Mouse (Mus musculus): ENCODE results near the gene Rnf44. TPM values are rescaled to one million over a fixed set of nuclear protein-coding genes. Genes with fewer than 3 reads are reported as not detected.
A peak's percentile ranks its signal among the peaks of the same experiment; 100 is the strongest.

Rnf44 gene
- polyA plus RNA-seq, 1 experiment from 2014 or later = 102 TPM

GRCm38 (mm10) chr13:54684140-54684896 lies 9.4 kb downstream of the Rnf44 start:
- Histone ChIP-seq H3K4me2 (peak overlapping the region; percentile 92), H3K27me3 (no peaks in the 10 kb centered on the region), H3K9me3 (no peaks in the 10 kb centered on the region), H3K9ac (peak overlapping the region; percentile 33; the same call in 1 of the 2 replicates), H3K36me3 (replicated peaks) (peaks cover 51% of the 10 kb centered on the region), H3K4me1 (peaks cover 34% of the 10 kb centered on the region), H3K27ac (0 out of 2 replicates have a peak overlapping the region, but pooled peaks have one; percentile 2), H3K4me3 (replicated peaks) (0 out of 2 replicates have a peak overlapping the region, but pooled peaks have one; percentile 88)
- 77% methylated on average over 3 of the region's 3 CpGs for WGBS
- no peak for ATAC-seq (ENCODE audit: low FRiP score)

- no peak for ATAC-seq (ENCODE audit: low FRiP score)
These were observed 10.4 kb downstream of the Rnf44 start for GRCm38 (mm10) chr13:54683301-54683700.

GRCm38 (mm10) chr13:54681291-54681690 lies 12.4 kb downstream of the Rnf44 start:
- Histone ChIP-seq H3K9ac (no peak overlapping the region), H3K27me3 (no peaks in the 10 kb centered on the region), H3K27ac (0 out of 2 replicates have a peak overlapping the region, but pooled peaks have one; percentile 19), H3K9me3 (no peaks in the 10 kb centered on the region), H3K36me3 (replicated peaks) (peaks cover 62% of the 10 kb centered on the region), H3K4me2 (no peak overlapping the region), H3K4me3 (replicated peaks) (no peak overlapping the region), H3K4me1 (peaks cover 25% of the 10 kb centered on the region)
- no peak for ATAC-seq (ENCODE audit: low FRiP score)
- 89% methylated on average over 8 of the region's 8 CpGs for WGBS

More at GRCm38 (mm10) chr13:54683301-54683700, 10.4 kb downstream of the Rnf44 start:
- 96% methylated on average over 3 of the region's 3 CpGs for WGBS
- peaks cover 62% of the 10 kb centered on the region for H3K36me3 ChIP-seq (replicated peaks)
- no peak overlapping the region for H3K27ac ChIP-seq
- no peak overlapping the region for H3K4me3 ChIP-seq (replicated peaks)
- H3K4me1 ChIP-seq = peaks cover 27% of the 10 kb centered on the region
- no peak overlapping the region for H3K9ac ChIP-seq
- no peaks in the 10 kb centered on the region for H3K9me3 ChIP-seq
- H3K27me3 ChIP-seq = no peaks in the 10 kb centered on the region
- H3K4me2 ChIP-seq = no peak overlapping the region

- H3K9me3 ChIP-seq = no peaks in the 10 kb centered on the region
- peaks cover 15% of the 10 kb centered on the region for H3K4me1 ChIP-seq
- no peak overlapping the region for H3K4me3 ChIP-seq (replicated peaks)
- peak; percentile 22; the same call in 1 of the 2 replicates for ATAC-seq (ENCODE audit: low FRiP score)
- no peak overlapping the region for H3K4me2 ChIP-seq
- 85% methylated on average over 17 of the region's 17 CpGs for WGBS
- H3K36me3 ChIP-seq (replicated peaks) = peaks cover 62% of the 10 kb centered on the region
- H3K27ac ChIP-seq = no peak overlapping the region
- H3K9ac ChIP-seq = no peak overlapping the region
- H3K27me3 ChIP-seq = no peaks in the 10 kb centered on the region
These were observed 13.4 kb downstream of the Rnf44 start for GRCm38 (mm10) chr13:54680184-54680853.

- WGBS = 88% methylated on average over 4 of the region's 4 CpGs
- Histone ChIP-seq H3K4me2 (no peak overlapping the region), H3K36me3 (replicated peaks) (peaks cover 49% of the 10 kb centered on the region), H3K9ac (no peak overlapping the region), H3K27me3 (no peaks in the 10 kb centered on the region), H3K4me1 (no peaks in the 10 kb centered on the region), H3K9me3 (no peaks in the 10 kb centered on the region), H3K27ac (no peak overlapping the region), H3K4me3 (replicated peaks) (no peak overlapping the region)
- no peak for ATAC-seq (ENCODE audit: low FRiP score)
These were observed 15.4 kb downstream of the Rnf44 start for GRCm38 (mm10) chr13:54678263-54678662.

- ATAC-seq (ENCODE audit: low FRiP score) = no peak
- Histone ChIP-seq H3K27me3 (no peaks in the 10 kb centered on the region), H3K4me3 (replicated peaks) (no peak overlapping the region), H3K9me3 (no peaks in the 10 kb centered on the region), H3K9ac (no peak overlapping the region), H3K4me1 (no peaks in the 10 kb centered on the region), H3K36me3 (replicated peaks) (peaks cover 26% of the 10 kb centered on the region), H3K4me2 (no peak overlapping the region), H3K27ac (no peak overlapping the region)
- 71% methylated on average over 11 of the region's 11 CpGs for WGBS
These were observed 17.7 kb downstream of the Rnf44 start for GRCm38 (mm10) chr13:54675895-54676590.

- H3K27me3 ChIP-seq = no peaks in the 10 kb centered on the region
These were observed 23.2 kb downstream of the Rnf44 start for GRCm38 (mm10) chr13:54670491-54670890.

GRCm38 (mm10) chr13:54665062-54665461 lies 28.6 kb downstream of the Rnf44 start:
- ATAC-seq (ENCODE audit: low FRiP score) = no peak
- peaks cover 48% of the 10 kb centered on the region for H3K36me3 ChIP-seq (replicated peaks)
- no peaks in the 10 kb centered on the region for H3K4me1 ChIP-seq
- H3K27me3 ChIP-seq = no peaks in the 10 kb centered on the region
- H3K9ac ChIP-seq = no peak overlapping the region
- H3K4me3 ChIP-seq (replicated peaks) = no peak overlapping the region
- H3K27ac ChIP-seq = no peak overlapping the region
- WGBS = 93% methylated on average over 7 of the region's 7 CpGs
- H3K4me2 ChIP-seq = no peak overlapping the region
- no peaks in the 10 kb centered on the region for H3K9me3 ChIP-seq

More at GRCm38 (mm10) chr13:54670491-54670890, 23.2 kb downstream of the Rnf44 start:
- Histone ChIP-seq H3K4me1 (no peaks in the 10 kb centered on the region), H3K36me3 (replicated peaks) (peaks cover 11% of the 10 kb centered on the region), H3K27ac (no peak overlapping the region), H3K4me2 (no peak overlapping the region), H3K4me3 (replicated peaks) (no peak overlapping the region), H3K9me3 (no peaks in the 10 kb centered on the region), H3K9ac (no peak overlapping the region)
- ATAC-seq (ENCODE audit: low FRiP score) = no peak
- 78% methylated on average over 2 of the region's 2 CpGs for WGBS

GRCm38 (mm10) chr13:54664509-54664908 lies 29.2 kb downstream of the Rnf44 start:
- 93% methylated on average over 1 of the region's 1 CpGs for WGBS

GRCm38 (mm10) chr13:54663999-54664398 lies 29.7 kb downstream of the Rnf44 start:
- Histone ChIP-seq H3K36me3 (replicated peaks) (peaks cover 50% of the 10 kb centered on the region), H3K4me1 (no peaks in the 10 kb centered on the region)
- WGBS = 87% methylated on average over 4 of the region's 4 CpGs

More at GRCm38 (mm10) chr13:54664509-54664908, 29.2 kb downstream of the Rnf44 start:
- Histone ChIP-seq H3K9ac (no peak overlapping the region), H3K4me2 (no peak overlapping the region), H3K4me3 (replicated peaks) (no peak overlapping the region), H3K4me1 (no peaks in the 10 kb centered on the region), H3K27me3 (no peaks in the 10 kb centered on the region), H3K9me3 (no peaks in the 10 kb centered on the region), H3K36me3 (replicated peaks) (peaks cover 48% of the 10 kb centered on the region), H3K27ac (no peak overlapping the region)
- ATAC-seq (ENCODE audit: low FRiP score) = no peak

GRCm38 (mm10) chr13:54661358-54661757 lies 32.3 kb downstream of the Rnf44 start:
- H3K9me3 ChIP-seq = no peaks in the 10 kb centered on the region
- H3K9ac ChIP-seq = no peak overlapping the region
- no peak overlapping the region for H3K4me3 ChIP-seq (replicated peaks)
- WGBS = 83% methylated on average over 12 of the region's 12 CpGs
- ATAC-seq (ENCODE audit: low FRiP score) = no peak
- no peak overlapping the region for H3K4me2 ChIP-seq
- no peaks in the 10 kb centered on the region for H3K27me3 ChIP-seq
- no peak overlapping the region for H3K27ac ChIP-seq
- peaks cover 69% of the 10 kb centered on the region for H3K36me3 ChIP-seq (replicated peaks)
- no peaks in the 10 kb centered on the region for H3K4me1 ChIP-seq

More at GRCm38 (mm10) chr13:54663999-54664398, 29.7 kb downstream of the Rnf44 start:
- ATAC-seq (ENCODE audit: low FRiP score) = no peak
- H3K4me2 ChIP-seq = no peak overlapping the region
- H3K9me3 ChIP-seq = no peaks in the 10 kb centered on the region
- H3K27me3 ChIP-seq = no peaks in the 10 kb centered on the region
- no peak overlapping the region for H3K27ac ChIP-seq
- H3K9ac ChIP-seq = no peak overlapping the region
- no peak overlapping the region for H3K4me3 ChIP-seq (replicated peaks)

GRCm38 (mm10) chr13:54660877-54661276 lies 32.8 kb downstream of the Rnf44 start:
- Histone ChIP-seq H3K9me3 (no peaks in the 10 kb centered on the region), H3K36me3 (replicated peaks) (peaks cover 72% of the 10 kb centered on the region), H3K4me3 (replicated peaks) (no peak overlapping the region), H3K9ac (no peak overlapping the region), H3K4me1 (no peaks in the 10 kb centered on the region), H3K27me3 (no peaks in the 10 kb centered on the region), H3K4me2 (no peak overlapping the region), H3K27ac (no peak overlapping the region)
- 59% methylated on average over 5 of the region's 5 CpGs for WGBS
- no peak for ATAC-seq (ENCODE audit: low FRiP score)

Measured in forebrain, embryonic 12.5 days (tissue).